ENCODE assay signal across 23 mouse cellular contexts in the genomic region with DNA sequence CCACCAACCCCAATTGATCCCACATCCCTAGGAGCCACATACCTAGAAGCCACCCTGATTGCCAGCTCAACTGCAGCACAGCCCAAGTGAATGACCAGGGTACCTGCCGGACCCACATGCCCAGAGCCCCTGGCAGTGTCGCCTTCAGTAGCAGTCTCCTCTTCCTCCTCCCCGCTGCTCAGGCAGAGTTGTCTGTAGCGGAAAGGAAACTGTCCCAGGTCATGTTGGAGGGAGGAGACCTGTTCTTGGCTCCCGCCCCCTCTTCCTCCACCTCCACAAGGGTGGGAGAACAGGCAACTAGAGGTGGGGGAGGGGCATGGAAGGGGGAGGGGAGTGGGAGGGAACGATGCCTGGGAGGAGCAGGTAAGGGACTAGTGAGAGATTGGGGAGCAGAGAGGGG. TPM values are rescaled to one million over a fixed set of nuclear protein-coding genes. Genes with fewer than 3 reads are reported as not detected.
A peak's percentile ranks its signal among the peaks of the same experiment; 100 is the strongest.
DNase-seq lines count a peak whose midpoint lies in the region; ATAC-seq lines count a peak whose summit lies in the region.
"Had no signal": no experiment of that assay in that cellular context is flagged by ENCODE, and none has a peak within 500 bp of the region (broad histone marks: within the 10 kb centered on the region; RNA-seq: fewer than 3 reads in every experiment).

A gene (minus strand): TSS at position 181 of the 400 bp plus-strand sequence.

- peak; percentile 67 for ATAC-seq in inflammation-experienced regulatory T-cells, adult 6 months
- ATAC-seq in cerebellum, adult (ENCODE audit: insufficient number of reproducible peaks, low FRiP score, low TSS enrichment), result no peak
- ATAC-seq: hindbrain, embryonic 16.5 days; liver, postnatal 0 days had no signal

- peak; percentile 2 to 9 for DNase-seq in layer of hippocampus, postnatal 10 days (ENCODE audit: low spot score in 2 of 2)
- DNase-seq in layer of hippocampus, adult 9-10 months (ENCODE audit: low spot score), result no peak
- DNase-seq in T-cell, adult 2 months (ENCODE audit: low spot score), result peak; percentile 36
- DNase-seq in thymus, postnatal 14 days, result peak; percentile 59
- DNase-seq in urinary bladder, adult 2 months (ENCODE audit: low spot score), result no peak
- DNase-seq: cerebellum, adult 11 months; embryo, embryonic 11 days; gastrocnemius, postnatal 14 days; heart, postnatal 14 days; left cerebral cortex, postnatal 4 days; liver, postnatal 0 days; lung, postnatal 4 days; retina, postnatal 1 day had no signal

RNA-seq across cellular contexts. Expression of the gene that starts here (rescaled TPM):
- under 1 TPM; 0.18 to 0.30 TPM for total RNA-seq in layer of hippocampus, postnatal 10 days (2021)
- 100 to 1,000 TPM; 264 to 357 (median 323) TPM for polyA plus RNA-seq in inflammation-experienced regulatory T-cells, adult 6 months (2017; shearing (Covaris generic))
- polyA plus RNA-seq in urinary bladder, adult 2 months (2012; rRNA removed), result 0.07 and 0.12 TPM in 2 replicates
- total RNA-seq: adrenal gland, postnatal 4 days; gastrocnemius, postnatal 14 days; layer of hippocampus, postnatal 14 days had no signal
- polyA plus RNA-seq: erythroblast, embryonic 14.5 days; hindbrain, embryonic 16.5 days; kidney, postnatal 0 days; midbrain, embryonic 13.5 days; neural tube, embryonic 12.5 days; testis, adult 2 months had no signal

Comparison
In these comparisons a context has a peak if more than half of its experiments do, and no peak if none do; other contexts are left out.
1. RNA of the gene that starts here (polyA plus RNA-seq): 264 to 357 TPM in inflammation-experienced regulatory T-cells, adult 6 months; 0.07 to 0.12 TPM in urinary bladder, adult 2 months; every median in the first group is over 100 times any median in the second.
2. Peak in DNase-seq in layer of hippocampus, postnatal 10 days; RNA of the gene not detected or under 1 TPM.
3. DNase-seq: peak in T-cell, adult 2 months (single experiment) and thymus, postnatal 14 days (single experiment); none in layer of hippocampus, adult 9-10 months (single experiment) and urinary bladder, adult 2 months (single experiment).